Mouse (Mus musculus): ENCODE results near the gene C2cd2. TPM values are rescaled to one million over a fixed set of nuclear protein-coding genes. Genes with fewer than 3 reads are reported as not detected.
A peak's percentile ranks its signal among the peaks of the same experiment; 100 is the strongest.
"Not testable (repeated sequence)": the region's sequence is repeated elsewhere in the genome, so short reads cannot be mapped to it uniquely, and the experiment has no call there.

C2cd2 gene
- polyA plus RNA-seq (2012; ENCODE audit: insufficient read depth, insufficient read length, low replicate concordance, missing spikeins): not detected in 2 replicates

DNA sequence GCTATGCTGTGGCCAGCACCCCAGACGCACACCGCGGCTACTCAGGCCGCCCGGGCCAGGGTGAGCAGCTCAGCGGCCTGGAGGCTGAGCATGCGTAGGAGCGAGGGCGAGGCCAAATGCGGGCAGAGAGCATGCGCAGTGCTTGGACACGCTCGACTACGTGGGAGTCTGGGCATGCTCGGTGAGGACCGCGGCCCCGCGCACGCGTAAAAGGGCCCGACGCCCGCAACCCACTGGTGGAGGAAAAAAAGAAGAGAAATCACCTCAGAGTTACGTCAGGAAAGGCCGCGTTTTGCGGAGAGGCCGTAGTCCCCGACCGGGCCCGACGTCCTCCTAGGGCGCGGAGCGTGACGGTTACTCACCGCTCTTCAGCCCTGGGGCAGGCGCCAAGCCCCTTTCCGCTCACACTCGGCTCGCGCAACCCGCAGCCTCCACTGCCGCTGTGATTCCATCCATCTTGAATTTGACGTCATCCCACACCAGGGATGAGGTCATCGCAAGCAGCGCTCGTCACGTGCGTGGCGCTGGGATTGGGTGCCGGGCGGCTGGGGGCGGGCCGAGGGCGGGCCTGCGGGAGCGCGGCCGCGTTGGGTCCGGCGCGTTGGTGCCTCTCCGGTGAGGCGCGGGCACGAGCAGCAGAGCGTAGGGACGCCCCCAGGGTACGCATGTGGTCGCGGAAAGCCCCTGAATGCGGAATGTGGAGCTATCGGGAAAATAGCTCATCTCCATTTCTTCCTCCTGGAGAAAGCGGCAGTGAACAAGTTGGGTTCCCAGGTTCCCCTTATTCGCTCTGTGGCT, at the start of gene C2cd2, which contains the start of gene Zbtb21:
C2cd2 (minus strand) TSS at position 448 of the 798 bp plus-strand sequence.
Zbtb21 (minus strand) TSS at position 472 of the 798 bp plus-strand sequence.
- no peaks in the 10 kb centered on the region for H3K4me1 ChIP-seq (ENCODE audit: control insufficient read depth, insufficient read depth, low read length)
- H3K4me3 ChIP-seq (ENCODE audit: insufficient read depth, low read depth, low read length): peak within 1 kb of the TSS; percentile 86
- under 1% methylated on average over 78 of the region's 78 CpGs for WGBS
- TF ChIP-seq CTCF (IDR thresholded peaks at IDR 0.05; ENCODE audit: insufficient read depth, low read depth, low read length) (no peak), POLR2A (IDR thresholded peaks at IDR 0.05; ENCODE audit: insufficient read depth, low read depth, low read length) (peak; percentile 94)
- H3K27ac ChIP-seq (ENCODE audit: insufficient read depth, low read depth, low read length): peak within 1 kb of the TSS; percentile 98

DNA sequence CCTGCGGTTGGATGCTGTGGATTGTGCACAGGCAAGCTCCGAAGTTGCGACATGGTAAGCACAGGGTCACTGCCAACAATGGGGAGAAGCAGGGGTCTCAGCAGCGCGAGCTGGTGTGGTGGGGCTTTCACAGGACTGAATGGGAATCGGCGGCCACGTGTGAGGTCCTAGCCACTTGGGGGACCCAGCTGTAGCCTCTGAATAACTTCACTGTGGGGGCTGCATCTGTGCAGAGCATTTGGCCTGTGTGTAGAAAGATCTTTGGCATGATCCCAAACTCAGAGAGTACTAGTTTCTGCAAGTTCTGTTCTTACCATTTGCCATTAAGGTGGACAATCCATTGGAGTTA, 35.0 kb upstream of the C2cd2 start:
- not testable (repeated sequence) for H3K27ac ChIP-seq (ENCODE audit: insufficient read depth, low read depth, low read length)
- peak overlapping the region; percentile 78 for H3K4me3 ChIP-seq (ENCODE audit: insufficient read depth, low read depth, low read length)
- H3K4me1 ChIP-seq (ENCODE audit: control insufficient read depth, insufficient read depth, low read length): peaks cover 10% of the 10 kb centered on the region
- 0% methylated on average over 8 of the region's 8 CpGs for WGBS

GRCm38 (mm10) chr16:97996616-97997382, 34.4 kb upstream of the C2cd2 start, which contains the start of gene B230307C23Rik:
Gene B230307C23Rik, plus strand, starts transcription at chr16:97997315.
- H3K4me3 ChIP-seq (ENCODE audit: insufficient read depth, low read depth, low read length): peak within 1 kb of the TSS; percentile 78
- WGBS: 1% methylated on average over 22 of the region's 22 CpGs
- H3K27ac ChIP-seq (ENCODE audit: insufficient read depth, low read depth, low read length): peak within 1 kb of the TSS; percentile 74; the same call in 1 of the 2 replicates
- TF ChIP-seq CTCF (IDR thresholded peaks at IDR 0.05; ENCODE audit: insufficient read depth, low read depth, low read length) (no peak), POLR2A (IDR thresholded peaks at IDR 0.05; ENCODE audit: insufficient read depth, low read depth, low read length) (no peak)
- H3K4me1 ChIP-seq (ENCODE audit: control insufficient read depth, insufficient read depth, low read length): peaks cover 10% of the 10 kb centered on the region

- 5% methylated on average over 1 of the region's 1 CpGs for WGBS
- H3K27ac ChIP-seq (ENCODE audit: insufficient read depth, low read depth, low read length): peak overlapping the region; percentile 74; the same call in 1 of the 2 replicates
- no peak for TF ChIP-seq POLR2A (IDR thresholded peaks at IDR 0.05; ENCODE audit: insufficient read depth, low read depth, low read length)
- TF ChIP-seq CTCF (IDR thresholded peaks at IDR 0.05; ENCODE audit: insufficient read depth, low read depth, low read length): no peak
- H3K4me1 ChIP-seq (ENCODE audit: control insufficient read depth, insufficient read depth, low read length): peaks cover 10% of the 10 kb centered on the region
- H3K4me3 ChIP-seq (ENCODE audit: insufficient read depth, low read depth, low read length): peak overlapping the region; percentile 78; the same call in 1 of the 2 replicates
Observed at GRCm38 (mm10) chr16:97995849-97996615, 33.6 kb upstream of the C2cd2 start.

- 82% methylated on average over 3 of the region's 3 CpGs for whole genome bisulfite sequencing
- H3K27ac ChIP-seq (ENCODE audit: insufficient read depth, low read depth, low read length); H3K4me3 ChIP-seq (ENCODE audit: insufficient read depth, low read depth, low read length); H3K4me1 ChIP-seq (ENCODE audit: control insufficient read depth, insufficient read depth, low read length): not testable (repeated sequence)
Observed at GRCm38 (mm10) chr16:97992477-97992876, 30.1 kb upstream of the C2cd2 start.

DNA sequence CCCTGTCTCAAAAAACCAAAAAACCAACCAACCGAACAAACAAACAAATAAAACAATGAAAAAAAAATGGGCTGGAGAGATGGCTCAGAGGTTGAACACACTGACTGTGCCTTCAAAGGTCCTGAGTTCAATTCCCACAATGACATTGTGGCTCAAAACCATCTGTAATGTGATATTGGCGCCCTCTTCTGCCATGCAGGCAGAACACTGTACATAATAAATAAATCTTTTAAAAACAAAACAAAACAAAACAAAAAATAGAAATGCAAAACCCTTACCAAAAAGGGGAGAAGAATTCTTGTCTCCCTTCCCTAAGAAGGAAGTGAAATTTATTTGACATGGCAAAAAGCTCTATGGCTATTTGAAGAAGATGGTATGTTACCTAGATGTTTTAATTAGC, 29.1 kb upstream of the C2cd2 start:
- WGBS: 77% methylated on average over 2 of the region's 2 CpGs
- H3K4me3 ChIP-seq (ENCODE audit: insufficient read depth, low read depth, low read length): no peak overlapping the region
- H3K27ac ChIP-seq (ENCODE audit: insufficient read depth, low read depth, low read length): no peak overlapping the region
- TF ChIP-seq CTCF (IDR thresholded peaks at IDR 0.05; ENCODE audit: insufficient read depth, low read depth, low read length): no peak
- no peak for TF ChIP-seq POLR2A (IDR thresholded peaks at IDR 0.05; ENCODE audit: insufficient read depth, low read depth, low read length)
- peaks cover 5% of the 10 kb centered on the region; the same call in 1 of the 2 replicates for H3K4me1 ChIP-seq (ENCODE audit: control insufficient read depth, insufficient read depth, low read length)

DNA sequence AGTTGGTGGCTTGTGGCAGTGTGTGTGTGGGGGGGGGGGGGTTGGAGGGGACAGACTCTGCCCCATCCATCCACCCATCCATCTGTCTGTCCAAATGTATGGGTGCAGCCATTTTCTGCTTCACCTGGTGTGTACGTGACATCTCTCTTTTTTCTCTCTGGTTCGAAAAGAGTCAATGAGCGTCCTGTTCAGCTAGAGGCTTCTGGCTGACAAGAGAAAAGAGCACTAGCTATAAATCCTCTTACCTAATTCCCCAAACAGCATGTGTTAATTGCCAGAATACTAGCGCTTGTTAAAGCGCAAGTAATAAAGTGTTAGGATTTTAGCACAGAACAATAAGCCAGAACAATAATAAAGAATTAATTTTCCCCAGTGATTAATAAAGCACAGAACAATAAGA, 22.2 kb upstream of the C2cd2 start:
- no peak overlapping the region for H3K27ac ChIP-seq (ENCODE audit: insufficient read depth, low read depth, low read length)
- no peaks in the 10 kb centered on the region for H3K4me1 ChIP-seq (ENCODE audit: control insufficient read depth, insufficient read depth, low read length)
- TF ChIP-seq POLR2A (IDR thresholded peaks at IDR 0.05; ENCODE audit: insufficient read depth, low read depth, low read length) (no peak), CTCF (IDR thresholded peaks at IDR 0.05; ENCODE audit: insufficient read depth, low read depth, low read length) (no peak)
- H3K4me3 ChIP-seq (ENCODE audit: insufficient read depth, low read depth, low read length): no peak overlapping the region
- 33% methylated on average over 5 of the region's 5 CpGs for WGBS

- WGBS: 100% methylated on average over 1 of the region's 1 CpGs
- no peak overlapping the region for H3K27ac ChIP-seq (ENCODE audit: insufficient read depth, low read depth, low read length)
- no peak overlapping the region for H3K4me3 ChIP-seq (ENCODE audit: insufficient read depth, low read depth, low read length)
- H3K4me1 ChIP-seq (ENCODE audit: control insufficient read depth, insufficient read depth, low read length): no peaks in the 10 kb centered on the region
- TF ChIP-seq POLR2A (IDR thresholded peaks at IDR 0.05; ENCODE audit: insufficient read depth, low read depth, low read length): no peak
- no peak for TF ChIP-seq CTCF (IDR thresholded peaks at IDR 0.05; ENCODE audit: insufficient read depth, low read depth, low read length)
Observed at GRCm38 (mm10) chr16:97981362-97981761, 19.0 kb upstream of the C2cd2 start.

All from olfactory bulb, adult 2 months (tissue).